Mouse (Mus musculus) stomach, postnatal 0 days (tissue): ENCODE data around the gene Pias3.
A peak's percentile ranks its signal among the peaks of the same experiment; 100 is the strongest.

Experiments
- CTCF ChIP-seq: IDR thresholded peaks from 2 replicates; pipeline ENCODE4 v1.5.1; 2016; ENCODE audit warnings: antibody characterized with exemption, low read depth, mild to moderate bottlenecking, moderate library complexity
- EP300 ChIP-seq: optimal IDR thresholded peaks from 2 replicates; pipeline ENCODE3; 2016; ENCODE audit warnings: antibody characterized with exemption

DNA sequence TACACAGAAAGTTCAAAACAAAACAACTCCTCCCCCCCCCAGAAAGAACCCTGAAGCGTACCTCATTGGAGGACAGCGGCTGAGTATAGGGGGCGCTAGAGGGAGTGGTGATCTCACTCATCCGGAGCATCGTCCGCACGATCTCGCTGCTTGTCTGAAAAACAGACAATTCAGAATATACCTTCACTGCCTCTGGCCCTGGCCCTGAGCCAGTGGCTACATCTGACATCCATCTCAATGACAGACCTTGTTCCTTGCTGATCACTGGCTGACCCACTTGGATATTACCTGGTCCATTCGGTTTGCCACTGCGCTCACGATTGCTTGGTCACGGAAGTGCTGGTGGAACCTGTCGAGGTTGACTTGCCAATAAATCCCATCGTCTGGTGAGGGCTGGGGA, 23.0 kb downstream of the Pias3 start:
- peak; percentile 63 for TF ChIP-seq CTCF
- TF ChIP-seq EP300 = no peak
